In genomic region chr3:16929846-16930245, GRCm38 (mm10) we compare ENCODE assay signal across 10 mouse cellular contexts.
"Had no signal": no experiment of that assay in that cellular context is flagged by ENCODE, and none has a peak within 500 bp of the region (broad histone marks: within the 10 kb centered on the region; RNA-seq: fewer than 3 reads in every experiment).

No protein-coding gene starts in this region.

- H3K27me3 ChIP-seq: kidney, embryonic 15.5 days; limb, embryonic 15.5 days; liver, embryonic 12.5 days; lung, embryonic 15.5 days had no signal

- H3K27ac ChIP-seq: kidney, embryonic 15.5 days; limb, embryonic 15.5 days; liver, embryonic 12.5 days; lung, embryonic 15.5 days; stomach, postnatal 0 days had no signal

- H3K9ac ChIP-seq: kidney, embryonic 15.5 days; limb, embryonic 15.5 days; liver, embryonic 12.5 days; lung, embryonic 15.5 days had no signal

- ATAC-seq: liver, embryonic 12.5 days had no signal

- H3K4me1 ChIP-seq: kidney, embryonic 15.5 days; limb, embryonic 15.5 days; liver, embryonic 12.5 days; lung, embryonic 15.5 days had no signal

- H3K4me3 ChIP-seq: kidney, embryonic 15.5 days; left cerebral cortex, adult 2 months; limb, embryonic 15.5 days; liver, embryonic 12.5 days; lung, embryonic 15.5 days had no signal

- H3K36me3 ChIP-seq: kidney, embryonic 15.5 days; limb, embryonic 15.5 days; liver, embryonic 12.5 days; lung, embryonic 15.5 days had no signal

- H3K9me3 ChIP-seq: kidney, embryonic 15.5 days; limb, embryonic 15.5 days; liver, embryonic 12.5 days; lung, embryonic 15.5 days had no signal

- H3K4me2 ChIP-seq: kidney, embryonic 15.5 days; limb, embryonic 15.5 days; liver, embryonic 12.5 days; lung, embryonic 15.5 days had no signal

- DNase-seq: kidney, adult 2 months; kidney, postnatal 14 days; lung, postnatal 14 days; thymus, postnatal 4 days had no signal
